Mouse (Mus musculus) cerebellum, adult 2 months (tissue): ENCODE measurements at regions not wholly inside any gene's neighbourhood (a gene's known extent, or its start where the extent isn't known, plus 50 kb on each side); places are given as distances from the start of the nearest gene placed in this dataset.

Experiments used
- DNase-seq, 2 experiments: peaks; one replicate each; pipeline ENCODE4 v3.0.0; 2021
- H3K27ac ChIP-seq: fragments of 200-500 bp; 2 replicates; pipeline ENCODE4 v1.5.1; 2012; ENCODE audit warnings: low read length, control low read depth, inconsistent platforms; ENCODE audit not compliant: insufficient read depth
- H3K27me3 ChIP-seq: fragments of 200-500 bp; 2 replicates; pipeline ENCODE4 v1.6.1; 2012; ENCODE audit warnings: inconsistent platforms, mild to moderate bottlenecking, low read length, moderate library complexity; ENCODE audit not compliant: control insufficient read depth, insufficient read depth
- H3K4me1 ChIP-seq: fragments of 200-500 bp; 2 replicates; pipeline ENCODE4 v1.6.1; 2011; ENCODE audit warnings: low read length; ENCODE audit not compliant: control insufficient read depth, insufficient read depth
- H3K4me3 ChIP-seq: fragments of 200-500 bp; replicated peaks from 2 replicates; pipeline ENCODE3; 2011; ENCODE audit warnings: mild to moderate bottlenecking, low read depth, low read length, control low read depth; ENCODE audit not compliant: insufficient read depth
- CTCF ChIP-seq: fragments of 200-500 bp; IDR thresholded peaks from 2 replicates; pipeline ENCODE4 v1.5.1; 2011; ENCODE audit warnings: low read depth, mild to moderate bottlenecking, control low read depth, low read length, moderate library complexity, borderline replicate concordance; ENCODE audit not compliant: insufficient read depth
- POLR2A ChIP-seq: fragments of 200-500 bp; IDR thresholded peaks from 2 replicates; pipeline ENCODE4 v1.6.1; 2011; ENCODE audit warnings: low read length, control low read depth, borderline replicate concordance; ENCODE audit not compliant: insufficient read depth
- WGBS: fragments of 180-500 bp; shearing (Covaris S2); methylation state at CpG from one replicate; pipeline ENCODE4 v1.1.7; 2018; 5-methylcytosine and 5-hydroxymethylcytosine counted together

- no peak for DNase-seq
- 93% methylated on average over 1 of the region's 1 CpGs for WGBS
- H3K4me1 ChIP-seq, result no peaks in the 10 kb centered on the region
- no peak for TF ChIP-seq CTCF
- no peak for TF ChIP-seq POLR2A
- no peak overlapping the region for H3K4me3 ChIP-seq
- no peaks in the 10 kb centered on the region for H3K27me3 ChIP-seq
- H3K27ac ChIP-seq, result no peak overlapping the region
Observed at GRCm38 (mm10) chr3:53792541-53792940, 52.3 kb upstream of the Gm10985 start.

- H3K27ac ChIP-seq, result no peak overlapping the region
- H3K4me3 ChIP-seq, result no peak overlapping the region
- H3K4me1 ChIP-seq, result no peaks in the 10 kb centered on the region
- H3K27me3 ChIP-seq, result no peaks in the 10 kb centered on the region
- no peak for DNase-seq
- TF ChIP-seq POLR2A, result no peak
Observed at GRCm38 (mm10) chr3:53789706-53790105, 55.2 kb upstream of the Gm10985 start.

GRCm38 (mm10) chr3:53785201-53785600, 59.7 kb upstream of the Gm10985 start:
- TF ChIP-seq CTCF, result no peak
- no peak for TF ChIP-seq POLR2A
- WGBS, result 60% methylated on average over 3 of the region's 3 CpGs
- Histone ChIP-seq H3K27me3 (no peaks in the 10 kb centered on the region), H3K4me3 (no peak overlapping the region), H3K27ac (no peak overlapping the region), H3K4me1 (no peaks in the 10 kb centered on the region)
- DNase-seq, result no peak

GRCm38 (mm10) chr3:53776668-53777067, 68.2 kb upstream of the Gm10985 start:
- H3K4me3 ChIP-seq, result no peak overlapping the region
- 51% methylated on average over 5 of the region's 5 CpGs for WGBS
- no peaks in the 10 kb centered on the region for H3K27me3 ChIP-seq
- no peak for DNase-seq
- TF ChIP-seq CTCF (no peak), POLR2A (no peak)
- no peak overlapping the region for H3K27ac ChIP-seq
- H3K4me1 ChIP-seq, result no peaks in the 10 kb centered on the region

- no peak for TF ChIP-seq POLR2A
- no peak for TF ChIP-seq CTCF
- no peak for DNase-seq
- H3K27ac ChIP-seq, result no peak overlapping the region
- no peak overlapping the region for H3K4me3 ChIP-seq
- no peaks in the 10 kb centered on the region for H3K4me1 ChIP-seq
- H3K27me3 ChIP-seq, result no peaks in the 10 kb centered on the region
Observed at GRCm38 (mm10) chr3:53767601-53768000, 77.3 kb upstream of the Gm10985 start.

- Histone ChIP-seq H3K4me1 (no peaks in the 10 kb centered on the region), H3K4me3 (no peak overlapping the region), H3K27me3 (no peaks in the 10 kb centered on the region; the same call in 1 of the 2 replicates), H3K27ac (no peak overlapping the region)
- WGBS, result 85% methylated on average over 2 of the region's 2 CpGs
- no peak for TF ChIP-seq POLR2A
- no peak for TF ChIP-seq CTCF
- DNase-seq, result no peak
Observed at GRCm38 (mm10) chr3:53763981-53764380, 80.9 kb upstream of the Gm10985 start.

GRCm38 (mm10) chr3:53761514-53762075, 83.3 kb upstream of the Gm10985 start:
- no peaks in the 10 kb centered on the region; the same call in 1 of the 2 replicates for H3K27me3 ChIP-seq
- no peak overlapping the region for H3K27ac ChIP-seq
- no peak overlapping the region for H3K4me3 ChIP-seq
- no peak for TF ChIP-seq CTCF
- TF ChIP-seq POLR2A, result no peak
- H3K4me1 ChIP-seq, result no peaks in the 10 kb centered on the region
- WGBS, result 13% methylated on average over 11 of the region's 11 CpGs
- DNase-seq, result no peak

- Histone ChIP-seq H3K4me3 (no peak overlapping the region), H3K27me3 (no peaks in the 10 kb centered on the region; the same call in 1 of the 2 replicates), H3K27ac (no peak overlapping the region), H3K4me1 (no peaks in the 10 kb centered on the region)
- 53% methylated on average over 10 of the region's 10 CpGs for WGBS
- TF ChIP-seq POLR2A, result no peak
- TF ChIP-seq CTCF, result no peak
- DNase-seq, result no peak
Observed at GRCm38 (mm10) chr3:53756115-53756853, 88.6 kb upstream of the Gm10985 start.
